Mouse (Mus musculus) c-Kit-positive CD71-positive TER-119-negative erythroid progenitor cells, embryonic 14.5 days (primary cell): ENCODE data around the gene Naglu.
"Not testable (repeated sequence)": the region's sequence is repeated elsewhere in the genome, so short reads cannot be mapped to it uniquely, and the experiment has no call there.

Experiments used
- DNase-seq: peaks from one replicate; pipeline ENCODE4 v3.0.0-alpha.2; 2013; ENCODE audit warnings: low read depth

Gene Naglu

DNA sequence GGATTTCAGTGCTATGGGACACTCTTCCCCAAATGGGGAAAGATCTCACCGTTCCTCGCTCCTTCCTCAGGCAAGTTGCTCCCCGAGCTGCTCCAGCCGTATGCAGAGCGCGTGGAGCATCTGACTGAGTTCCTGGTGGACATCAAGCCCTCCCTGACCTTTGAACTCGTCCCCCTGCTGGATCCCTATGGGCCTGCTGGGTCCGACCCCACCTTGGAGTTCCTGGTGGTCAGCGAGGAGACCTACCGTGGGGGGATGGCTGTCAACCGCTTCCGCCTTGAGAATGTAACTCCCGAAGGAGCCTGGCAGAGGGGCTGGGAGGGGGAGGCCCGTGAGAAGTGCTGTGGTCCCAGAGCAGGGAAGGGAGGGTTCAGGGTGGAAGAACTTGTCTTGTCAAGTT is 14.4 kb downstream of the Naglu start:
- no peak for DNase-seq

DNA sequence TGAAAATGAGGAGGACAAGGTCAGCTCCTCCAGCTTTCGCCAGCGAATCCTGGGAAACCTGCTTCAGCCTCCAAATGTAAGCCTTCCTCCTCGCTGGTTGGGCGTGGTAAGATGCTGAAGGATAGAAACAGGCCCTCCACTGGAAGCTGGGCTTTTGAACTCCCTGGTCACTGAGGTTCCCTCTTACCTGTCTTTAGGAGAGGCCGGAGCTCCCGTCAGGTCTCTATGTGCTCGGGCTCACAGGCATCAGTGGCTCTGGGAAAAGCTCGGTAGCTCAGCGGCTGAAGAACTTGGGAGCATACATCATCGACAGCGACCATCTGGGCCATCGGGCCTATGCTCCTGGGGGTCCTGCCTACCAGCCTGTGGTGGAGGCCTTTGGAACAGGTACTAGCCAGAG is 15.0 kb downstream of the Naglu start:
- no peak for DNase-seq

DNA sequence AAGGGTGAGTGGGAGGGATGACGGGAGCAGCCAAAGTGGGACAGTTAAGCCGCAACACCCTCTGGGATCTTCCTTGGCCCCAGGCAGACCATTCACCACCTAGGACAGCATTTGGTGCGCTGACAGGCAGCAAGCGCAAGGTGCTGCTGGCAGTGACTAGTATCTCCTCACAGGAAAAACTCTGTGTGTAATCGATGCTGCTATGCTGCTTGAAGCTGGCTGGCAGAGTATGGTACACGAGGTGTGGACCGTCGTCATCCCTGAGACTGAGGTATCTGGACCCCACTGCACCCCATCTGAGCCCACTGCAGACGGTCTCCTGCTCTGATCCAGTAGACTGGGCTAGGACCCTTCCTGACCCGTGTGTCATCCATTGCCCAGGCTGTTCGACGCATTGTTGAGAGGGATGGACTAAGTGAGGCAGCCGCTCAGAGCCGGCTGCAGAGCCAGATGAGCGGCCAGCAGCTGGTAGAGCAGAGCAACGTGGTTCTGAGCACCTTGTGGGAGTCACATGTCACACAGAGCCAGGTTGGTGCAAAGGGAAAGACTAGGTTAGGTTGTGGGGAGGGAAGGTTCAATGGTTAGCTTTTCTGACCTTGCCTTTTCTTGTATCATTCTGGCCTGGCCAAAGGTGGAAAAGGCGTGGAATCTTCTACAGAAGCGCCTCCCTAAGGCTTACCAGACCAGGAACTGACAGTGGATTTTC is 16.0 kb downstream of the Naglu start:
- no peak for DNase-seq

DNA sequence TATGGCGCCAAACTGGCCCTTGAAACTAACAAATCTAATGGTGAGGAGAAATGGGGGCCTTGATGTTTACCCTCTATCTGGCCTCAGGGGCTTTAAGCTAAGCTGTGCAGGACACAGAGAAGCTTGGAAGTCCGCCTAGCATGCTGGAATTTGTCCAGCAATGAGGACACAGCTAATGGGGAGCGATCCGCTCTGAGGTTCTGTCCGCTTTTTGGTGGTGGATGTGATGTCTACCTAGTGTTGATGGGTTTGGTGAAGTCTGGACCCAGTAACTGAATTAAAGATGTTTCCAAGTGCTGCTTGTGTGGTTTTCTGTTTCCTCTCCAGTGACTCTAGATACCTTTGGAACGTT is 16.5 kb downstream of the Naglu start:
- DNase-seq = no peak

DNA sequence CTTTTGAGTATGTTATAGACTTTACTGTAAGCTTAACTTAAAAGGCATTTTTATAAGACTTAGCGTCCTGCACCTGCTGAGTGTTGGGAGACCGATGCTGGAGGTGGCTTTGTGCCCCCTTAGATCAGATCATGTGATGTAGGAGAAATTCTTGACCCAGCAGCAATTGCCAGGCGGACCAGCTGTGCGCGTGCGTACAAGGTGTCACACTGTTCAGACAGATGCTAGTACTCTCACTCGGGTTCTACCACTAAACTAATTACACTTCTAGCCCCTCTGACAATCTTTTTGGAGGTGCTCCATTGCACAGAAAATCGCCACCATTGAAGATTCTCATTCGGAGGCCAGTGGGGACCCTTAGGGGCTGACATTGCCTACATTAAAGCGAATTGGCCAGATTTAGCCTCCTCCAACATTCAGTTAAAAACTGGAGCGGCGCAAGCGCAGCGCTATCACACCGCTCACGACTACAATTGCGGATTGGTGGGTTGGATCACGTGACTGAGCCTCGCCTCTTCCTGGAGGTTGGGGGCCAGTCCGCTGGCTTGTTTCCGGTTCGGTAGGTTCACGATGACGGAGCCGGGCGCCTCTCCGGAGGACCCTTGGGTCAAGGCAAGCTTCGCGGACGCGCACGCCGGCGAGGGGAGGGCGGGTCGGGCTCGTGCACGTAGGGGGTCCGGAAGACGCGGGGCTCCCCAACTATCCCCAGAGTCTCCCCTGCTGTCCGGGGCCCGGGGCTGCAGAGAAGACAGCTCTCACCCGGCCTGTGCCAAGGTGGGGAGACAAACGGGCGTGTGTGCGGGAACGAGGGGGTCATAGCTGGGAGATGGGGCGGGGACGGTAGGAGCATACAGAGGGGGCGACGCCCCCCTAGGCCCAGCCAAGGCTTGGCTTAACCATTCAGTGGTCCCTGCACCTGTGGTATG is 17.2 kb downstream of the Naglu start, which contains the start of gene Mlx:
Gene Mlx, plus strand, starts transcription at position 522 of the 926 bp plus-strand sequence.
- DNase-seq = peak; percentile 91

DNA sequence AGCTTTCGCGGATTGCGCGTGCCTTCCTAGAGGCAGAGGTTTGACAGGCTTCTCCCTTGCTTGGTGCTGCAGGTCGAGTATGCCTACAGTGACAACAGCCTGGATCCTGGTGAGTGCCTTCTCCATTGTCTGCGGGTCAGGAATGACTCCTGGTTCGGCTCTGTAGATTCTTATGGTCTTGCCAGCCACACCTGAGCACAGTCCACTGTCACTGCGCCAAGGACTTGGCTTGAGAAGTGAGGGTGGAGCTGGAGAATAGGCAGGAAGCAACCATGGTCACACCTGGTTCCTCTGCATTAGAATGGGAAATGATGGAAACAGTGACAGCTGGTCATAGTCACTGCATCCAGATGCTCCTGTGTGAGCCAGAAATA is 17.9 kb downstream of the Naglu start:
- DNase-seq = no peak

DNA sequence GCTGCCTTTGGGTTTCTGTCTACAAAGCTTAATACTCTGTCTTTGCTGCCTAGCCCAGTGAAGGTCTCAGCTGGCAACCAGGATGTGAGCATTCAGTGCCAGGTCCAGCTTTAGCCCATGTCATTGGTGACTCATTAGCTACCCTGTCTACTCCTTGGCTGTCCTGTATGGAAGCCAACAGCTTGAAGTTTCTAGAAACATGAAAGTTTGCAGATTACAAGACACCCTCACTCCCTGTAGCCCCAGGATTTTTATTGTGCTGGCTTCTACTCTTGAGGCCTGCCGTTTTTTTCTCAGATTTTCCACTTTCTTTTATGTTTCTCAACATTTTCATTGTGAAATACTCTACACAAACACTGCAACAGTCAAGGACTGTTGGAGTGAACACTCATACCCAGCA is 20.1 kb downstream of the Naglu start:
- DNase-seq = no peak

DNA sequence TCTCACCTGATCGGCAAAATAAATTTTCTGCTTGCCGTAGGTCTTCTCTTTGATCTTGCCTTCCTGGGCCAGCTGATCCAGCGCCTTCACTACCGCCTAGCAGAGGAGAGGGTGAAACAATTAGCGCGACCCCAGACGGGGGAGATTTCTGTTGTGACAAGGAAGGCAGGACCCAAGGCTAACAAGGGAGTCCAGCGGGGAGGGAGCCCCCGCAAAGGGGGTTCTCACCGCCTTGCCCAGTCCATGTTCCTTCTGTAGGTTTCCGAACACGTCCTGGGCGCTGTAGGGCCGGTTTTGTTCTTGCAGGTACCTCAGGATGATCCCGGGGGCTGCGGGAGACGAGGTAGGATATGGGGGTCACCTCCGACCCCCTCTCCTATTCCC is 25.1 kb downstream of the Naglu start:
- no peak for DNase-seq

DNA sequence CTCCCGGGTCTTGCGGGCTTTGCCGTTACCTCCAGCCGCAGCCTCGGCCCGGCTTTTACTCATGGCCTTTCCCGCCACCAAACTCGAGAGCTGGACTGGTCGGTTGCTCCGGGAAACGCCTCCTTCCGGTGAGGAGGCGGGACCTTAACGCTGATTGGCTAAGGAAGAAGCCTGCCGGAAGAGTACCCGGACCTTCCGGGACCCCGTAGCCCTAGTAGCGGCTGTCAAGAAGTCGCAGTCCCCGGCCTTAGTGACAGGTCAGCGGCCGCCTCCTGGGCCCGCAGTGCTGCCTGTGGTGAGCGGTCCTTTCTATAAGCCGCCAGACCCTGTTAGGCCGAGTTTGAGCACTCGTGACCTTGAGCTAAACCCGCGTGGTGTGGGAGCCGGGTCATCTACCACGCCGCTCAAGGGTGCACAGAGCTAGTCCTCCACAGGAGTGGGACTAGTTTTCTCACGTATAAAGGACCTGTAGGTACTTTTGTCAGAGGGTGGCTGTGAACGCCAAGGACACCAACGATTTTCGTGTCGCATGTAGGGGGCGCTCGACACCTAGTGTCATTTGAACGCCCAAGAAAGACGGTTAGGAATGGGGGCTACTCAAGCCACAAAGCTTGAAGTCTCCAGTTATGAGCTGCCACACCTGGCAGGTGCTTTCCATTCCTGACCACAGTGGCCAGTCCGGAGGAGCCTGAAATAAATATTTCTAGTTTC is 25.7 kb downstream of the Naglu start, which contains the start of gene Psmc3ip:
Gene Psmc3ip, minus strand, starts transcription at position 123 of the 711 bp plus-strand sequence.
- DNase-seq = peak; percentile 97

DNA sequence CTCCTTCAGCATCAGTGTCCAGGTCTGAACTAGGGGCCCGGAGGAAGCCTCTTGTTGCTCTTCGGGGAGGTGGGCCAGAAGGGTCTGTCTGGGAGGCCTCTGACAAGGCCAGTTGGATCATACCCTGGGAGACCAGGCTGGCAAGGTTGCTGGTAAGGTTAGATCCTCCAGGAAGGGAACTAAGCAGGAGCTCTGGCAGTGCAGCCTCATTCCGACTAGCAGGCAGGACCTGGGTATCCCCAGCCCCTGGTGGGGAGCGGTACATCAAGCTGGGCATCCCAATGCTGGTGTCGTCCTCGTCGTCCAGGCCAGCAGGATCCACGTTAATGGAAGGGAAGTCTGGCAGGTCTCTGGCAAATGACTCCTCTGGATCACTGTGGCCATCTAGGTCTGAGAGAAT is 28.4 kb downstream of the Naglu start:
- no peak for DNase-seq

DNA sequence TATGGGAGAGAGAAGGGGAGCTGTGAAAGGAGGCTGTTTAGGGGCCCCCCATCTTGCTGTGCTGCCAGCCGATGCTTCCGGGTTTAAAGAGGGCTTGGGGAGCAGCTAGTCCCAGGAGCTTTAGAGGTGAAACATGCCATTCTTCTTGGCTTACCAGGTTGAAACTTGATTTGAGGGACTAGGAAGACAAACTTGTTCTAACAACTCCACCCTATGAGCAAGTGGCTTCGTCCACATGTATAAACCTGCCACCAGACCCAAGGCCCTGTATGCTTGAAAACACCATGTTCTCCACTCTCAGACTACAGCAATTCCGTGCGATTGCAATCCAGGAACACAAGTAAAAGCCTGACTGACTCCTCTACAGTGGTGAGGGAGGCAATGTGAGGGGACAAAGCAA is 33.2 kb downstream of the Naglu start:
- DNase-seq = no peak

DNA sequence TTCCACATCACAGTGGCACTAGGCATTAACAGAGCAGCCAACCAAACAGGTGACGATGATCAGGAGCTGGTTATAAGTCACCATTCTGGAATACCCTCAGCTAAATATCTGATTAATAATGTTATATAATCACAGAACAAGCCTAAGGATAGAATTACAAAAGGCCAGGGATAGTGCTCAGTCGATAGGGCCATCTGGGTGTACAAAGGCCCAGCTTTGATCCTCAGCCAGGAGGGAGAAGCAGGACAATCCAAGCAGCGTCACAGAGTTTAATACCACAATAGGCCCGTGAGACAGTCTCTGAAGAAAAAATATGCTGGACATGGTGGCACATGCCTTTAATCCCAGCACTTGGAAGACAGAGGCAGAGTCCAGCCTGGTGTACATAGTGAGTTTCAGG is 39.5 kb downstream of the Naglu start:
- DNase-seq = no peak

DNA sequence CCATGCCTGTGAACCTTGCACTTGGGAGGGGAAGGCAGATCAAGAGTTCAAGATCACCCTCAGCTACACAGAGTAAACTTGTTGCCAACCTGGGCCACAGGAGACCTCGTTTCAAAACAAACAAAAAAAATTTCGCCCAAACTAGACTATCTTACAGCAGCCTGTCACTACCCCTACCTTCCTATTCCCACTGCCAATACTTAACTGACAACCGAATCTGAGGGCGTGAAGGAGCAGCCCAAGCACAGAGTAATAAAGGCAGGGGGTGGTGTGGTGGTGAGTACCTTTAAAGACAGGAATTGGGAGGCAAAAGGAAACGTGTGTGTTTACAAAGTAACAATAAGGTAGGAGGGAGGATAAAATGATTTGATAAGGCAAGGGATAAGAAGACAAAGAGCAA is 40.9 kb downstream of the Naglu start:
- DNase-seq = no peak

DNA sequence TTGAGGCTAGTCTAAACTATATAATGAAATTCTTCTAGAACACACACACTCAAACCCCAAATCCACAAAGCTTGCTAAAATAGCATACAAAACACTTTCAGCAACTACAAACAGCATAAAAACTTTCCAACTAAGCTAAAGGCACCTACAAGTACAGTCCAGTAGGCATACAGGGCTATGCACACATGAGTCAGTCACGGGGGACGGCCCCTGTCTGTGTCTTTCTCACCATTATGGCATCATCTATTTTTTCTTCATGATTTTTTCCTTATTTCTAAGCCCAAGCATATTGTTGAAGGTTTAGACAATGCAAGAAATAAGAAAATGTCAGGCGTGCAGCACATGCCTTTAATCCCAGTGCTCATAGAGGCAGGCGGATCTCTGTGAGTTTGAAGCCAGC is 41.4 kb downstream of the Naglu start:
- DNase-seq = no peak

DNA sequence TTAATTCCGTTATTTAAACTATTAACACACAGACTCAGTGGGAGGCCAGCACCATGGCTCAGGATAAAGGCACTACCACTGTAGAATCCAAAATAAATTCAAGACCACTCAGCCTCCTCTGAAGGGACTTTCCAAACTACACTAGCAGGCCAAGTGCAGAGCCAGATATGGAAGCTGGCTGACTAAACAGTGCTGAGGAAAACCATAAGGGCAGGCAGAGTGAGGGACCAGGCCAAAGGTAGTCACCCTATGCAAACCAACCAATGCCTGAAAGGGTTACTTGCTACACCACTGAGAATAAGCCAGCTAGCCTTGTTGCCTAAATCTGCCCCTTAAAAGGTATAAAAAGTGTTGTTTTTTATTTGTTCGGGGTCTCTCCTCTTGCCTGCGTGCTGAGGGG is 42.4 kb downstream of the Naglu start:
- no peak for DNase-seq

DNA sequence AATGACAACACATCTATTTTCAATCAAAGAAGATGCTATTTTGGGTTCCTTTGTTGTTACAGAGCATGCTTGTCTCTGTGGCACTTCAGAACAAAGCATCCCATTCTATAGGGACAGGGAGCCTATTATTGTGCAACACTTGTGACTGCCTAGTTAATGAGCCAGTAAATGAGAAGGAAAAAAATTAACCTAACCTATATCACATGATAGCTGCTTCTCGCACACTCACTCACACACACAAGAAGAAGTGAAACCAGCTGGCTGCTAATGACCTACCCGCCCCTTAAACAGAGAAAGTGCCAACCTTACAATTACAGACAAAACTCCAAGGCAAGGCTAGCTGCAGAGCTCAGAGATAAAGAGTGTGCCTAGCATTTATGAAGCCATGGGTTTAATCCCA is 45.8 kb downstream of the Naglu start:
- no peak for DNase-seq

DNA sequence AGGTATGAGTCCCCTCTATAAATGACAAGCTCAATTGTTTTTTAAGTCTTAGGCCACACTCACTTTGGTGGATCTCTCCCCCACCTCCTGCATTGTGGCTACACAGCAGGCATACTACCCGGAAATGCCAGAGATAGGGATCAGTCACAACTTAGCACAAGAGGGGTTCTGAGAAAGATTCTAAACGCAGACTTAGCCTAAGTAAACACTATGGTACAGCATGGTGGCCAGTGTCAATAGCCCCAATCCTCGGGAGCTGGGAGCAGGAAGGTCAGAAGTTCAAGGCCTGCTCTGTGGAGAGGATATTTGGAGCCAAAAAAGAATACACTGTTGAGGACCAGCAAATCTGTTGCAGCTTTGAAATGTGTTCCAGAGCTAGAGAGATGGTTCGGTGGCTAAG is 48.3 kb downstream of the Naglu start:
- no peak for DNase-seq

DNA sequence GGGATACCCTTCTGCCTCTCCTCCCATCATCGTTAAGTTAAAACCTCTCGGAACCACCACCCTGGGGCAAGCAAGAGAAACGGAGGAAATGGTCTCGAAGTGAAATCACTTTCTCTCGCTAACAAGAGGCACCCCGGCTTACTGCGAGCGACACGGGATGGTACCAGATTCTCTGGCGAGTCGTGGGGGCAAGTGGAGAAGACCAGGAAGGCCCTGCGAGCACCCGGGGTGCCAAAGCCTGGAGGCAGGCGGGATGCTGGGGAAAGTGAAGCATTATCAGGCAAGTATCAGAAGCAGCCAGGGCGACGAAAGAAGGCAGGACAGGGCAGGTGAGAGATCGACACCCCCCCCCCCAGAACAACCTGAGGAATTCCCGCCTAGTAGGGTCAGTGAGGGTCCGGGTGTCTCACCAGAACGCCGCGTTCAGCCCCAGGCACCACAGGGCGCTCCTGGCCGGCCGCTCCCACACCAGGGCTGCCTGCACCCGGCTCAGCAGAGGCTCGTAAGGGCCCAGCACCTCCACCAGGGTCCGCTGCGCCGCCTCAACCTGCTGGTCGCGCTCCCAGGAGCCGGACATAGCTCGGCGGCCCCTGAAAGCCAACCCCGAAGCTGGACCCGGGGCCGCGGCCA is 49.4 kb downstream of the Naglu start:
- peak; percentile 24 for DNase-seq

DNA sequence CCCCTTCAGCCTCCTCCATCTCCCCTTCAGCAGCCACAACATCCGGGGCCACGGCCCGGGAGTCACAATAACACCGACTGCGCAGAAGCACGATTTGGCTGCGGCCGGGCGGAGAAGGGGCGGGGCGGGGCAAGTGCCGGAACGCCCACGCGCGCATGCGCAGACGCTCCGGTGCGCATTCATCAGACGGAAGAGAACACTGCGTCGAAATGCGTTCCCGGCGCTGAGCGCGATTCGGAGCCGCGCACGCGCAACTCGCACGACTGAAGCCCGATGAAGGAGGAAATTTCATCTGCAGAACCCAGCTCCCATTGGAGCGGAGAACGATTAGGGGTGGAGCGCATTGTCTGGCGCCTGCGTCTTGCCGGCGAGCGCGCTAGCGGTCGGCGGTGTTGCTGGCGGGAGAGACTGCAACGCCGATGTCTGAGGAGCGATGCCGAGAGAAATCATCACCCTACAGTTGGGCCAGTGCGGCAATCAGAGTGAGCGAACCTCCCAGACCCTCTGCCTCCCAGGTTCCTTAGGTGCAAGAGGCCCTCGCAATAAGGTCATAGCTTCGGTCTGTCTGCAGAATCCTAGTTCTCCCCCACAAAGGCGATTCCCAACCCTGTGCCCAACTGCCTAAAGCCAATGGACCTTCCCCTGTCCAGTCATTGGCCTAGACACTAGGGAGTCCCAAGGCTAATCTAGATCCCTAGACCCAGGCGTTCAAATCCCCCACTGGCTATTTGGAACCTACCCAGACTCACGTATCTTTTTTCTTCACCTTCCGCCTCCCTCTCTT is 50.1 kb downstream of the Naglu start, which contains the start of the genes Retreg3 and Tubg1:
Gene Retreg3, minus strand, starts transcription at position 133 of the 784 bp plus-strand sequence.
Gene Tubg1, plus strand, starts transcription at position 178 of the 784 bp plus-strand sequence.
- peak; percentile 98 for DNase-seq

DNA sequence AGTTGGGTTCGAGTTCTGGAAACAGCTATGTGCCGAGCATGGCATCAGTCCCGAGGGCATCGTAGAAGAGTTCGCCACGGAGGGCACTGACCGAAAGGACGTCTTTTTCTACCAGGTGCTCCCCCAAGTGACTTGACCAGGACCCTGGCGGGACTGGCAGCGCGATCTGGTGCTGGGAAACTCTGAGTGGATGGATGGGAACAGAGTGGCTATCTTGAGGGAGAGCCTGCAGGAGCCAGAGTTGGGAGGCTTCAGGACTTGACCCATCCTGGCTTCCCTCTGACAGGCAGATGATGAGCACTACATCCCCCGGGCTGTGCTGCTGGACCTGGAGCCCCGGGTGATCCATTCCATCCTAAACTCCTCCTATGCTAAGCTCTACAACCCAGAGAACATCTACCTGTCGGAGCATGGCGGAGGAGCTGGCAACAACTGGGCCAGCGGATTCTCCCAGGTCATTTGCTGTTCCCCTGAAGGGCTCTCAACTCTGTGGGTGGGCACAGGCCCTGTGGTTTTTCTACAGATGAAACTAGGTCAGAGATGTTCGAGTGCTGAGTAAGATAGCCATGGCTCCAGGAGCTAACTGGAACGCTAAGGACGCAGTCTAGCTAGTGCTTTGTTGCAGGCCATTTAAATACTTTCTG is 50.9 kb downstream of the Naglu start:
- DNase-seq = no peak

DNA sequence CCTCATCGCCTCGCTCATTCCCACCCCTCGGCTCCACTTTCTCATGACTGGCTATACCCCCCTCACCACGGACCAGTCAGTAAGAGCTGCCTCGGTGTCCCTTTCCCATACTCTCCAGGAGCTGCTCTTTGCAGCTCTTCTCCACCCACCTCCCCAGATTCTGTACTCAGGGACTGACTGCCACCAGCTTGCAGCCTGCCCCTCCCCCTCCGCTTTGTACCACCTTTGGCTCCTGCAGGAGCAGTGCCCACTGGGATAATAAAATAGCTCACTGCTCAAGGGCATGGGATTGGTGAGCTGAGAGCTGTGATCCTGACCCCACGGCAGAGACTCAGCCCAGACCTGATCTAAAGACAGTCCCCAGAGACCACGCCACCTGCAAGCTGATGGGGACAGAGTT is 54.7 kb downstream of the Naglu start:
- DNase-seq = not testable (repeated sequence)
